Mouse (Mus musculus) naive thymus-derived CD4-positive, alpha-beta T cell, adult 5 months (primary cell): ENCODE results near the gene Ppip5k1. TPM values are rescaled to one million over a fixed set of nuclear protein-coding genes. Genes with fewer than 3 reads are reported as not detected.

ENCODE experiments used
- polyA plus RNA-seq: library from polyadenylated mRNA; unstranded; fragments of 100-300 nt; shearing (Covaris generic); gene quantifications from one replicate; pipeline ENCODE4 v1.2.1, GENCODE M21; 2017

Ppip5k1 gene
- polyA plus RNA-seq: 8.7 TPM

DNA sequence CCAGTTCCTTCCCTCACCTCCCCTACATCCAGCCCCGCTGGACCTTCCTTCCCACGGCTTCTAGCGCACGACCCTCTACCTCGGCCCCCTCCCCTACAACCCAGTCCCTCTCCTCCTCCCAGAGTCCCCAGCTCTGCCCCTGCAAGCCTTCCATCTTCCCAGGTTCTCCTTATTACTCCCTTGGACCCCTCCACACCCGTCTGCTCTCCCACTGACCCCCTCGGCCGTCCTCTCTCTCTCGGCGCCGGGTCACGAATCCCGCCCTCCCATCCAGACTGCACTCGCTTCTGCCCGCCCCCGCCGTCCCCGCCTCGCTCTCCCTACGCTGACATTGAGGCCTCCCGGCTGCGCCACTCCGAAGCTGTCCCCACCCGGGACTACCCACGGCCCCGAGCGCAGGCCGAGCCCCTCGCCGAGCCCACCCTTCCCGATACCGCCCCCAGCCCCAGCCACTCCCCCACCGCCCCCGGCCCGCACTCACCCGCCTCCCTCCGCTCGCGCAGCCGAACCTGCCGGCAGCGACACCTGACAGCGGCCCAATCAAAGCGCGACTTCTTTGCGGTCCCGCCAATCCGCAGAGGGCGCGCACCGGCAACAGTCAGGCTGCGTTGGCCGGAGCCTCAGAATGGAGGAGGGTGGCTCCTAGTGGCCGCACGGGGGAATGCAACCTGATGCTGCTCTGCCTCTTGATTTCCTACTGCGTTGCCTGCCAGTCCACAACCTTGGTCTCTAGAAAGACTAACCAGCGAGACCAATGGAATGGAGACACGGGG lies at the start of gene Ppip5k1:
Ppip5k1 (minus strand) TSS at position 577 of the 773 bp plus-strand sequence.

GRCm38 (mm10) chr2:121386961-121387575 lies 31.9 kb upstream of the Ppip5k1 start, which contains the start of gene Strc:
TSS of gene Strc (minus strand) at chr2:121387168.

GRCm38 (mm10) chr2:121357494-121357893 lies 2.3 kb upstream of the Ppip5k1 start, which contains the start of gene Ckmt1:
TSS of gene Ckmt1 (plus strand) at chr2:121357714.

DNA sequence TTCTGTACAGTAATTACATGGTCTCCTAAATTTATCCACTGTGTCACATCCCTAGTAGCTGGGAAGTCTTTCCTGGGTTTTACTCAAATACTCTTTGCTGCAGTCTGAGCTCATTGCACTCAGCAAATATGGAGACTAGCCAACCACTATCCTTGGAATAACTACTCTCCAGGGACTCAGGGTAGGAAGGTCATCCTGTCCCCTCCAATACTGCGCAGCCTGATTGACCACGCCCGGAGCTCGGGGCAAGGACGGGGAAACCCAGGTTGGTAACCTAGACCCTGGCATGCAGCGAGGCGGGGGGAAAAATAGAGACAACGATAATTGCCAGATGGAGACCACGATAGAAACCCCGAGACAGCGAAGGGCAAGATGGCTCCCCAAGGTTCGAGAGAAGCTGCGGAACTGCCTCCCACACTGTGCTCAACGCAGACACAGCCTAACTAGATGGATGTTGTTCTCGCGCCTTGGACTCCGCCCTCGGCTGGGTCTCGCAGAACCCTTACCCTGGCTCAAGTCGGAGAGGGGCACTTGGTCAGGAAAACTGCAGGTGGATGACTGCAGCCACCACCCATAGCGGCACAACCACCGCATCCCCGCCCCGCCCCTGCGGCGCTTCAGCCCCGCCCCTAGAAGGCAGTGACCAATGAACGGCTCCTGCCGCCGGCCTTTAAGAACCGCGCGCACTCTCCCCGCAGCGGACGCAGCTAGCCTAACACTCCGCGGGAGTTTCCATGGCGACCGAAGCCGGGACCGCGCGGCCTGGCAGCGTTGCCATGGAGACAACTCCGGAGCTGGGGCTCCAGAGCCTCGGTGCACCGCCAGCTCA lies 66.1 kb downstream of the Ppip5k1 start, which contains the start of gene Map1a:
Map1a (plus strand) TSS at position 700 of the 829 bp plus-strand sequence.

GRCm38 (mm10) chr2:121271236-121271927 lies 83.8 kb downstream of the Ppip5k1 start, which contains the start of gene Trp53bp1:
TSS of gene Trp53bp1 (minus strand) at chr2:121271407.

Other genes starting within 250 kb of the Ppip5k1 start
- gene Tgm7, start 245.6 kb downstream of the Ppip5k1 start, polyA plus RNA-seq: not detected
- gene Adal, start 215.0 kb downstream of the Ppip5k1 start, polyA plus RNA-seq: 13.9 TPM
- gene Lcmt2, start 214.7 kb downstream of the Ppip5k1 start, polyA plus RNA-seq: 22.0 TPM
- 65.0 TPM for gene Tubgcp4, start 184.7 kb downstream of the Ppip5k1 start, polyA plus RNA-seq
- 25.3 TPM for gene Zscan29, start 184.3 kb downstream of the Ppip5k1 start, polyA plus RNA-seq
- 53.6 TPM for gene Trp53bp1, start 84.0 kb downstream of the Ppip5k1 start, polyA plus RNA-seq
- gene Map1a, start 65.8 kb downstream of the Ppip5k1 start, polyA plus RNA-seq: 0.05 TPM
- gene Ckmt1, start 2.3 kb upstream of the Ppip5k1 start, polyA plus RNA-seq: 0.37 TPM
- gene Strc, start 31.8 kb upstream of the Ppip5k1 start, polyA plus RNA-seq: 0.17 TPM
- 415 TPM for gene Pdia3, start 58.4 kb upstream of the Ppip5k1 start, polyA plus RNA-seq
- gene Catsper2, start 58.4 kb upstream of the Ppip5k1 start, polyA plus RNA-seq: 1.5 TPM
- 0.16 TPM for gene Ell3, start 88.9 kb upstream of the Ppip5k1 start, polyA plus RNA-seq
- gene Serf2, start 93.8 kb upstream of the Ppip5k1 start, polyA plus RNA-seq: 372 TPM
- 119 TPM for gene Hypk, start 97.9 kb upstream of the Ppip5k1 start, polyA plus RNA-seq
- 0.98 TPM for gene Serinc4, start 101.4 kb upstream of the Ppip5k1 start, polyA plus RNA-seq
- gene Mfap1b, start 118.7 kb upstream of the Ppip5k1 start, polyA plus RNA-seq: 134 TPM
- gene Mfap1a, start 151.3 kb upstream of the Ppip5k1 start, polyA plus RNA-seq: 36.0 TPM
- 6.1 TPM for gene Wdr76, start 151.3 kb upstream of the Ppip5k1 start, polyA plus RNA-seq